Mouse (Mus musculus) heart, postnatal 0 days (tissue): ENCODE data around the gene March5.

Experiments
- CTCF ChIP-seq: IDR thresholded peaks from 2 replicates; pipeline ENCODE4 v1.5.1; 2016; ENCODE audit warnings: antibody characterized with exemption, control low read depth, low read depth
- EP300 ChIP-seq: IDR thresholded peaks from 2 replicates; pipeline ENCODE4 v1.6.1; 2016; ENCODE audit warnings: antibody characterized with exemption, low read depth

GRCm38 (mm10) chr19:37263566-37263942 lies 56.2 kb downstream of the March5 start:
- TF ChIP-seq CTCF (no peak), EP300 (no peak)
